Mouse (Mus musculus) erythroblast, embryonic 14.5 days (primary cell): ENCODE data around the gene Itsn1. TPM values are rescaled to one million over a fixed set of nuclear protein-coding genes. Genes with fewer than 3 reads are reported as not detected.

Experiments
- H3K27me3 ChIP-seq: 2 replicates; pipeline ENCODE4 v1.6.1; 2012; ENCODE audit warnings: inconsistent platforms; ENCODE audit not compliant: control insufficient read depth
- H3K36me3 ChIP-seq: 2 replicates; pipeline ENCODE4 v1.6.1; 2012; ENCODE audit warnings: mild to moderate bottlenecking, inconsistent platforms; ENCODE audit not compliant: control insufficient read depth
- H3K4me1 ChIP-seq: 2 replicates; pipeline ENCODE4 v1.6.1; 2012; ENCODE audit warnings: inconsistent platforms; ENCODE audit not compliant: control insufficient read depth
- H3K4me3 ChIP-seq: replicated peaks from 2 replicates; pipeline ENCODE3; 2012; ENCODE audit warnings: moderate library complexity, mild to moderate bottlenecking, inconsistent platforms
- H3K9me3 ChIP-seq: 2 replicates; pipeline ENCODE4 v1.6.1; 2012; ENCODE audit warnings: low read length, inconsistent platforms, mixed read lengths; ENCODE audit not compliant: control insufficient read depth
- GATA1 ChIP-seq: IDR thresholded peaks from 2 replicates; pipeline ENCODE4 v1.6.1; 2012; ENCODE audit warnings: low read length, inconsistent platforms, mixed read lengths
- TAL1 ChIP-seq: IDR thresholded peaks from 3 replicates; pipeline ENCODE4 v1.6.1; 2012; ENCODE audit warnings: low read length, inconsistent platforms, mixed read lengths
- polyA plus RNA-seq: library from polyadenylated mRNA; stranded (reverse); fragments of >175 nt; gene quantifications from 2 replicates; pipeline ENCODE4 v1.2.3, GENCODE M21; 2012

The Itsn1 gene
- polyA plus RNA-seq, 1 experiment: 31.5 TPM

DNA sequence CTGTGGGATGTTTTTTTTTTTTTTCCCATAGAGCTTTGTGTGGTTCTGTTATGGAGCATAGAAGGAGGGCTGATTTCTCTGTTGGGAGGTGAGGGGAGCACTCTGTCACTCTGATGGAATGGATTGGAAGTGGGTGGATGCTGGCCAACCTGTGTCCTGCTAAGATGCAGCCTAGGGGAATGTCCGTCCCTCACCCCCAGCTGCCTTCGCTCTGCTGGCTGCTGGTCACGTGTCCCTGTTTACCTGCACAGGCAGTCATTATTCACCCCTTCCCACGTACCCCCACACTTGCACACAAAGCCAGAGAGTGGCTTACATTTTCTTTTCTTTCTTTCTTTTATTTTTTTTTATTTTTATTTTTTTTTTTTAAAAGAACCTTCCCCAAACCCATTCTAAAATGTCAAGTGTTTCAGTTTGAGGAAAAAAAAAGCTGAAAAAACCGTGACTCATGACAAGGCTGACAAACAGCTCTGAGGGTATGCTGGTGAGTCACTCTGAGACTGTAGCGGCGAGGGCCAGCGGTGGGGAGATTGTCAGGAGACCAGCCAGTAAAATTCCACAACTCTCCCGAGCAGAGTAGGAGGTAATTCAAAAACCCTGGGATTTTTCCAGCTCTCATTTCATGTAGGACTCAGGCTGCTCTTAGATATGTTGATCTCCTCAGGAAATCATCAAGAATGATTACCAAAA lies 233.3 kb downstream of the Itsn1 start:
- H3K36me3 ChIP-seq: no peaks in the 10 kb centered on the region
- no peak for TF ChIP-seq TAL1
- no peak for TF ChIP-seq GATA1

DNA sequence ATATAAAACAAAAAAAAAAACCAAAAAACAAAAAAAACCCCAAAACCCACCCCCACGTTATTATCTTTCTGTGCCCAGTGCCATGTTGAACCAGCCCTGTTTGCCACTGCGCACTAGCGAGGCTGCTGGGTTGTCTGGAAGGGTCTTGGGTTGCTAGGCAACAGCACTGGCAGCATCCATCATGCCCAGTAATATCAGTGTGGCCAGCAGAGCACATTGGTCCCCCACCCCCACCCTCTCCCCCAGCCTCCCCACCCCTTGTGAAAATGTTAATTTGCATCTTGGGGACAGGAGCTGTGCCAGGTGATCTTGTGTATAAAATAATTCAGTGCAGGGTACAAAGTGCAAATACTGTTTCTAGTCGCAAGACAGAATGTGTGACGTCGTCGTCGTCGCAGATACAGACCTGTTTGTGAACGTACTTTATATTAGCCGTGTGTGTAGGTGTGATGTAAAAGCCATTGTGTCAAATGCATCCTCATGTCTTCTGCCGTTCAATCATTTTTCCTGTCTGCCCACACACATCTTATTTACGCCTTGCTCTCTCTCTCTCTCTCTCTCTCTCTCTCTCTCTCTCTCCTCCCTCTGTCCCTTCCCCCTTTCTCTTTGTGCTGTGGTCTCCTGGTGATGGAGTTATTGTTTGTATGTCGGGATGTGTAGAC lies 233.9 kb downstream of the Itsn1 start:
- TF ChIP-seq TAL1: no peak
- no peak for TF ChIP-seq GATA1
- H3K4me1 ChIP-seq: peaks cover 10% of the 10 kb centered on the region
- H3K27me3 ChIP-seq: no peaks in the 10 kb centered on the region
- no peak overlapping the region for H3K4me3 ChIP-seq
- H3K9me3 ChIP-seq: peaks cover 5% of the 10 kb centered on the region
- no peaks in the 10 kb centered on the region for H3K36me3 ChIP-seq

More for the DNA sequence above, 233.3 kb downstream of the Itsn1 start:
- Histone ChIP-seq H3K4me3 (no peak overlapping the region), H3K4me1 (peaks cover 10% of the 10 kb centered on the region), H3K9me3 (peaks cover 5% of the 10 kb centered on the region), H3K27me3 (no peaks in the 10 kb centered on the region)

DNA sequence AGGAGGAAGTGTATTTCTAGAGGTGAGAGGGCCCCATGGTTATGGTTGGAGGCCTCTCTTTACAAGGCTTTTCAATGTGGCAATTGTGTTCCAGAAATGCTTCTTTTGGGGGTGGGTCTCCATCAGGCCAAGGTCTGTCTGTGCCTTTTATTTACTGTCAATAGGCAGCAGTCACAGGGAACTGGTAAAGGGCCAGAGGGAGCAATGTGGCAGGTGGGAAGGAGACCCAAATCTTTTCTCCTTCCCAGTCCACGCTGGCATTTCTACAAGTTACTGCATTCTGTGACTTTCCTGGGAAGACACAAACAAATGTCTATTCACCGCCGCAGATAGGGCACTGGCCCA lies 234.4 kb downstream of the Itsn1 start:
- TF ChIP-seq TAL1 (no peak), GATA1 (no peak)
- H3K4me1 ChIP-seq: peaks cover 10% of the 10 kb centered on the region
- H3K27me3 ChIP-seq: peaks cover under 1% of the 10 kb centered on the region; the same call in 1 of the 2 replicates
- no peaks in the 10 kb centered on the region for H3K36me3 ChIP-seq
- H3K9me3 ChIP-seq: peaks cover 5% of the 10 kb centered on the region
- H3K4me3 ChIP-seq: no peak overlapping the region

DNA sequence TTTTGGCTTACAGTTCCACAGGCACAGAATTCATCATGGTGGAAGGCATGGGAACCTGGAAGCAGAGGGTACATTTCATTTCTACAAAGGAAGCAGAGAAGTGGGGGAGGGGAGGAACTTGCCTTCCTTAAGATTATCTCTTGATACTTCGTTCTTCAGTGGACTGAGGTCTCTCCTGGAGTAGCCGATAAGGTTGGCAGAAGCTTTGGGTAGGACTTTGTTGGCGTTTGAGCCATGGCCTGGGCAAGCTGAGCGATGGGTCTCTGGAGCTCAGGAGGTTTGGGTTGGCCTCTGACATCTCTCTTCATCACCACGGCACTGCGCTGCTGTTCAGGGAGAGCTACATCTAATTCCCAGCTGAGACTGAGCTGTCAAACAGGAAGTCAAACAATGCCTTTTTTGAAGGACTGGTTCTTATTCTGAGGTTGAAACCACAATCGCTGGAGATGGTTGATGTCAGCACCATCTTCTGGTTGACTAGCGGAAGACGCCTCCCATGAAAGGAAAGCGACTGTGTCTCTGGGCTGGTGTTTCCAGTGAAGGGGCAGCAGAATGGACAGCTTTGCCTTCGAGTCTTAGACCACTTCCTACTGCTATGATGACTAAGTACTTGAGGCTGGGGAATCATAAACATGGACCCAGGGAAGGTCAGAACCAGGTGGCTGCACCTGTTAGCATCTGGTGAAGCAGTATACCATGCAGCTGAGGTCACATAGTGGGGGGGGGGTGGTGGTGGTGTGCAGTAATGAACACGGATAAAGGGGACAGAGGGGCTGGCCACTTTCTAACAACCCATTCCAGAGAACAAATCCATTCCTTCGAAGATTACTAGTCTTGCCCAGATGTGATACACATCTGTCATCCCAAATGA lies 235.5 kb downstream of the Itsn1 start:
- TF ChIP-seq GATA1 (no peak), TAL1 (no peak)
- peaks cover 5% of the 10 kb centered on the region for H3K9me3 ChIP-seq
- peaks cover 7% of the 10 kb centered on the region for H3K27me3 ChIP-seq
- H3K4me3 ChIP-seq: no peak overlapping the region
- H3K36me3 ChIP-seq: no peaks in the 10 kb centered on the region
- peaks cover 10% of the 10 kb centered on the region for H3K4me1 ChIP-seq

DNA sequence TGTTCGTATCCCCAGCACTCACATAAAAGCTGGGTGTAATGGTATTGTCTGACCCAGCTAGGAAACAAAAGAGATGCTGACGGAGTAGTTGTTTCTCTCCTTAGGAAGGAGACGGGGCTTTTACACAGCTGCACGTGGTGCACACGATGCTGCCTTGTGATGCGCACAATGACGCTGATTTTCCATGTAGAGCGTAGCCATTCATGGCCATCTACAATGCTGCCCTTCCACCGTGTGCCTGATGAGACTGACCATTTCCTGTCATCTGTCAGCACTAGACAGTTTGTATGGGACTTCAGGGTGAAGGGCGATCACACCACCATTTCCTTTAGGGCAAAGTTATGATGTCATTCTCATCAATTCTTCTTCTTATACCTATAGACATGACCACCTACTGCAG lies 239.6 kb downstream of the Itsn1 start:
- peaks cover 10% of the 10 kb centered on the region for H3K4me1 ChIP-seq
- no peaks in the 10 kb centered on the region for H3K36me3 ChIP-seq
- no peak overlapping the region for H3K4me3 ChIP-seq
- TF ChIP-seq GATA1: no peak
- TF ChIP-seq TAL1: no peak
- H3K9me3 ChIP-seq: no peaks in the 10 kb centered on the region
- peaks cover 15% of the 10 kb centered on the region for H3K27me3 ChIP-seq

DNA sequence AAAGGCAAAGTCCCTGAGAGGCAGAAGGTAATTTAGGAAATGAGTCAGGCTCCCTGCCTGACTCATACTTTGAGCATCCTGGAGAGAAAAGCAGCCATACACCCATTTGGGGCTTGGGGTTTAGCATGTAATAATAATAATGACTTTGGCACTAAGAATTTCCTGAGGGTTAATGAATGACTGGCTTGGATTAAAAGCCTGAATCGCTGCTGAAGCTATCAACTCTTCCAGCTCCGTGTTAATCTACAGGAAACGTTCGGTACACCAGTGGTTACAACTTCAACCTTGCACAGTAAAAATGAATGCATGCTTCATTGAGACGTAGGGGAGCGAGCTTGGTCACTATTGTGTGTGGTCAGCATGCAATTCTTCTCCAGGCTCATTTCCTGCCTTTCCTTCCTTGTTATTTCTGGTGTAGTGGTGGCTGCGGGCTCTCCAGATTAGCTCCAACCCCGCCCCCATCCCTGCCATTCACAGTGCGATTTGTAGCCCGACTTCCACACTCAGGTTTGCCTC lies 240.5 kb downstream of the Itsn1 start:
- H3K9me3 ChIP-seq: no peaks in the 10 kb centered on the region
- H3K4me3 ChIP-seq: no peak overlapping the region
- peaks cover 15% of the 10 kb centered on the region for H3K27me3 ChIP-seq
- H3K36me3 ChIP-seq: no peaks in the 10 kb centered on the region
- TF ChIP-seq TAL1 (no peak), GATA1 (no peak)
- H3K4me1 ChIP-seq: peaks cover 2% of the 10 kb centered on the region

Other genes starting within 250 kb of the Itsn1 start
- 0.82 and 1.0 TPM in 2 replicates for gene Ifnar1, start 244.0 kb upstream of the Itsn1 start, polyA plus RNA-seq
- 0.28 and 0.29 TPM in 2 replicates for gene Ifngr2, start 182.2 kb upstream of the Itsn1 start, polyA plus RNA-seq
- gene Tmem50b, start 131.5 kb upstream of the Itsn1 start, polyA plus RNA-seq: 0.02 TPM in 1 of 2 replicates, not detected in the other
- 0.19 and 0.23 TPM in 2 replicates for gene Dnajc28, start 110.3 kb upstream of the Itsn1 start, polyA plus RNA-seq
- gene Gart, start 82.3 kb upstream of the Itsn1 start, polyA plus RNA-seq: 25.0 and 27.4 TPM in 2 replicates
- 3.8 and 4.7 TPM in 2 replicates for gene Son, start 81.8 kb upstream of the Itsn1 start, polyA plus RNA-seq
- gene Donson, start 40.5 kb upstream of the Itsn1 start, polyA plus RNA-seq: 6.7 and 6.9 TPM in 2 replicates
- 0.28 and 0.30 TPM in 2 replicates for gene Cryzl1, start 306 bp upstream of the Itsn1 start, polyA plus RNA-seq